Mouse (Mus musculus) monocyte, adult 2 months (primary cell): ENCODE results near the gene Fmnl3.
A peak's percentile ranks its signal among the peaks of the same experiment; 100 is the strongest.

ENCODE experiments used
- DNase-seq, 2 experiments: peaks; one replicate each; pipeline ENCODE4 v3.0.0; 2022; ENCODE audit warnings: low spot score in 2 of 2, low read depth in 1 of 2

The Fmnl3 gene

DNA sequence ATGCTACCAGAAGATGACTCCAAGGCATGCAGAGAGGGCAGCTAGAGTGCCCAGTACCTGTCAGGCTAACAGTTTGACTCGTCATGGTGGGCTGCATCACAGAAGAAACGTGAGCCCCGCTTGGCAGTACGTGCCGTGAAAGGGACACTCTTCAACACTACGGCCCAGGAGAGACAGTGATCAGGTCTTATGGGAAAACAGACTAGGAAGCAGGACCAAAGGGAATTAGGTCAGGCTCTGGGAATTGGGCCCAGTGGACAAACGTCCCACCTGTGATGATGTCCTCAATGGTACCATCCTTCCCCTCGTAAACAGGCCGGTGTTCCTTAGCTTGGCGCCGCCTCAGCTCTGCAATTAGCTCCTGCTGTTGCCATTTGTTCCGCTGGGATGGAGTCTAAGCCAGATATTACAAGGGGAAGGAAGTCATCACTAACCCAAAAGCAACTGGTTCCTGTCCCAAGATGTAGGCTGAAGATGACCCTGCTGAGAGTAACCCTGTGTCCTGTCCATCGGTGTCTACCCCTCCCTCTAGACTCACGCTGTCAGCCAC lies 51.3 kb downstream of the Fmnl3 start:
- no peak for DNase-seq

DNA sequence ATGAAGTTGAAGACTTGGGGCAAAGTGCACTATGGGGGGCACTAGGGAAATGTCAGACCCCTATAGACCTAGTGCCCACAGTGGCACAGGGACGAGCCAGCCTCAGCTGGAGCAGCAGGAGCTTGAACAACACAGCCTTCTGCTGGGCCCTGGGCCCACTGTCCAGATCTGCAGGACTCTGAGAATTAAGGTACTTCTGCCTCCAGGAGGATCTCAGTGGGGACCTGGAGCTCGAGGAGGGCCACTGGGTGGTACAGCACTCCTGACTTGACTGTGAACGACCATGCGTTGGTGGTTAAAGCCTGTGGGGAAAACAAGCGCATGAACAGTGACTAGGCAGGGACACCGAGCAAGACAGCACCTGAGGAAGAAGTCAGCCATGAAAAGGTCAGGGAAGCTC lies 52.2 kb downstream of the Fmnl3 start:
- DNase-seq: no peak

DNA sequence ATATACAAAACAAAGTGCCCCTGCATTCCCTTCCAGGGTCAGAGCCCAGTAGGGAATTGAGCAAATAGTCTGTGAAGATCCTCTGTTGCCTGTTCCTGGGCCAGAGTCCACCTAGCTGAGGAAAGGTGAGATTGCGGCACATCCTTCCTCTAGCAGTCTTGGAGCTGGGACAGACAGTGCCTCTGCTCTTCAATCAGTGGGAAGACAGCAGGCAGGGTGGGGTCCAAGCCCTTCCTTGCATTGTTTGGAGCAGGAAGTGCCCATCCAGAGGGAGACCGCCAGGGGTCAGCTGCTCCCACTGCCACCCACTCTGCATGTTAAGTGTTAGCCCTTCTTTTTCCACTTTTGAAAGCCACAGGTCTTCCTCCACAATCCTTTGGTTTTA lies 53.0 kb downstream of the Fmnl3 start:
- no peak for DNase-seq

DNA sequence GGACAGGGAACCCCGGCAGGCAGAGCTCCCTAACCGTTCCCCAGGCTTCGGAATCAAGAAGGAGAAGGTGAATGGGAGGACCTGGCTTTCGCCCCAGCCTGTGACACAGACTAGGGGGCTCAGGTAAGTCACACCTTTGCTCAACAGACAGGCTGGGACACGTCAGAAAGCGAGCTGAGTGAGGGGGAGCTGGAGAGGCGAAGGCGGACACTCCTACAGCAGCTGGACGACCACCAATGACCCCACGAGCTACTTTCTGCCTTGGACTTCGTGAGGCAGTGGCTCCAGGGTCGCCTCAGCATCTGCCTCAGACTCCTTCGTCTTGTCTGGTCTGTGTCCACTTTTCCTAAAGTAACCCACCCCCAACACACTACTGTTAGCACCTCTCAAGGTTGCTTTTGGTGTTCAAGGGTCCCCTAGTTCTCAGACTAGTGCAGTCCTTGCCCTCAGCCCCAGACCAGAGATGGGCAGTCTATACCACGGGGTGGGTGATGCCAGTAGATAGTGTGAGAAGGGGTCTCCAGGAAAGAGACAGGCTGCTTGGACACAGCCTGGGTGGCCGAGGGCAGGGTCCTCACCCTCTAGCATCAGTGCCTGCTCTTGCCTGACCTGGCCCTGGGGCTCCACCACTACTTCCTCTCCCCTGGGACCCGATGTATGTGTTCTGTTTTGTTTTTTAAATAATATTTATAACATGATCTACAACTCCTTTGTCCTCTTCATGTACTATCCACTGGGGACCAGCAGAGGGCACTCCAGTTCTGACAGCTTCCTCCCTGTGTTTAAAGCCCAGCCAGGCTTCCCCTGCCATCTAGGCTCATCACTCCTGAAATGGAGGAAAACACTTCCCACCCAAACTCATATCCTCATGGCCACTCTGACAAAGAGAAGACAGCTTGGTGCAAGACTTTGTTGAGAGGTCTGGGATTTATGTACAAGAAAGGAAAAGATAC lies 53.7 kb downstream of the Fmnl3 start:
- peak in 1 of 2 experiments; percentile 53 for DNase-seq

DNA sequence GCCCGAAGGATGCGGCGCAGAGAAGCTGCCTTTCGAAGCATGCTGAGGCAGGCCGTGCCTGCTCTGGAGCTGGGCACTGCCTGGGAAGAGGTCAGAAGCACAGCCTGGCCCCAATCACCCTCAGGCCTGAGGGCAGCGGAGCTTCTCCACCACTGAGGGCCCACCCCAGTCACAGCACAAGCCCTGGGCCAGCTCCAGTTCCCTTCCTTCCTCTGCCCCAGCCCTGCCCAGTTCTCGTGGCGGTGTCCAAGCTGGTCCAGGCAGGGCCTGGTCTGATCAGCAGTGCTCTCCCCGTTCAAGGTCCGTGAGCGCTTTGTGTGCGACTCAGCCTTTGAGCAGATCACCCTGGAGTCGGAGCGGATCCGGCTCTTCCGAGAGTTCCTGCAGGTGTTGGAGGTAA lies 55.4 kb downstream of the Fmnl3 start:
- no peak for DNase-seq

DNA sequence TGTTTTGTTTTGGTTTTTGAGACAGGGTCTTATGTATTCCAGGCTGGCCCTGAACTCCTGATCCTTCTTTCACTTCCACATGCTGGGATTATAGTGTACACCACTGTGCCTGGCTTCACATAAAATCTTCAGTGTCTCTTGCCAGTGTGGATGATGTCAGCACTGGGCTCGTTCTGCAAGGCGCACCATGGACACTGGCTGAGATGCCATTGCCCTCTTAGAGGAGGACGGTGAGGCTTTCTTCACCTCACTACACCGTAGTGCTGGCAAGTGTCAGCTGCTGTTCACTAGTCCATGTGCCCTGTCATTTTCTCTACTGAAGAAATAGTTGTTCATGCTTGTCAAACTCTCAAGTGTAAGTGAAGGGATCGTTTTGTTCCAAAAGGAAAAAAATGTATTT lies 59.7 kb downstream of the Fmnl3 start:
- DNase-seq: no peak

DNA sequence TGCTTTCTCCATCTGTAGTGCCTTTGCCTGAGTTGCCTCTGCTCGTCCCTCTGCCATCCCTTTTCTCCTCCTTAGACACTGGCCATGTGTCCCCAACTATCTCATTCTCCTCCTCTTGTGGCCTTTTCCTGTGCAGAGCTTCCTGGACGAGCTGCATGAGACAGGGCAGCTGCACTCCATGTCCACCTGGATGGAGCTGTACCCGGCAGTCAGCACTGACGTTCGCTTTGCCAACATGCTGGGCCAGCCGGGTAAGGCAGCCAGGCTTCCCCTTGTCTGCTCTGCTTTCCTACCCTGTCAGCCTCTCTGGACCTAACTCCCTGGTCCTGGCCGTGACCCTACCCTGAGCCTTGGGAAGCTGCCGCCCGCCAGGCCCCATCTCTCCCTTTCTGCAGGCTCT lies 60.7 kb downstream of the Fmnl3 start:
- DNase-seq: no peak

DNA sequence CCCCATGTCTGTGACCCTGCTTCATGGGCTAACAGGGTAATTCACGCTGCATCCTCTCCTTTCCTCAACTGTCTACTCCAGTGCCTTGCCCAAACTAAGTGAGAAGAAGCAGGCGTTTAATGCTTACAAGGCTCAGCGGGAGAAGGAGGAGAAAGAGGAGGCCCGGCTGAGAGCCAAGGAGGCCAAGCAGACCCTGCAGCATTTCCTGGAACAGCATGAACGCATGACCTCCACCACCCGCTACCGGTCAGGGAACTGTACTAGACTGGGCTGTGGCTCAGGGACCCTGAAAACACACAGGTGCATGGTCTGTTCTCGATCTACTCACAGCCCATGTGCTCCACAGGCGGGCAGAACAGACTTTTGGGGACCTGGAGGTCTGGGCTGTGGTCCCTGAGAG lies 62.8 kb downstream of the Fmnl3 start:
- DNase-seq: no peak

DNA sequence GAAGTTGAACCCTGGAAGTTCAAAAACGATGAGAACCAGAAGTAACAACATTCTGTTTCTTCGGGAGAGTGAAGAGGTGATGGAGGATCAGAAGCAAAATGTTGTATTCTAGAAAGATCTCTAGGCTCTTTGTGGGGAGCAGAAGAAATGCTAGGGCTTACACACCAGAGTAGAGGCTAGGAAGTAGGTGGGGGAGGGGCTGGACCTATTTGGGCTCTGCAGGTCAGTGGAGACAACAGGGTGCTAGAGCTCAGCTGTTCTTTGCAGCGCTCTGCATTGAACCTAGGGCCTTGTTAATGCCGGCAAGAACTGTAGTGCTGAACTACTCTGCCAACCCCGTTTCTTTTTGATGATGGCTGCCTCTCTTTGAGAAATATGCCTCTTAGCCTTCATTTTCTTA lies 74.1 kb downstream of the Fmnl3 start:
- DNase-seq: no peak

DNA sequence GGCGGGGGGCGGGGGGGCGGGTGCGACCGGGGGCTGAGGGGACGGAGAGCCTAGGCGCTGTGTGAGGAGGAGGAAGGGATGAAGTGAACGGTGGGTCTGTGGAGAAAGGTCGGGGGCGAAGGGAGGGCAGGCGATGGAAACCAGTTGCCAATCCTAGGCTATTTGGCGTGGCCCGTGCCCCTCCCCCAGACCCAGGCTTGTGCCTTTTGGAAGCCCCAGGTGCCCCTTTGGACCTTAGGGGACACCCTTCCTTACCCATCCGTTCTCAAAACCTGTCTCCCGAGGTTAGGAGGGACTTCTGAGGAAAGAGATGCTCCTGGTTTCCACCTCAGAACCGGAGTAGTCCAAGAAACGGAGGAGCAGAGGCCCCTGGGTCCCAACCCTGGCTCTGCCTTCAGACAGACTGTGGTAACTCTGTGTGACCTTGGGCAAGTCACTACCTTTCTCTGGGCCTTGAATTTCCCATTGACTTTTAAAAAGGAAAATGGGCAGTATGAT lies 74.7 kb downstream of the Fmnl3 start, which contains the start of gene Fam186b:
Gene Fam186b (minus strand): TSS at position 405 of the 498 bp plus-strand sequence.
- no peak for DNase-seq

DNA sequence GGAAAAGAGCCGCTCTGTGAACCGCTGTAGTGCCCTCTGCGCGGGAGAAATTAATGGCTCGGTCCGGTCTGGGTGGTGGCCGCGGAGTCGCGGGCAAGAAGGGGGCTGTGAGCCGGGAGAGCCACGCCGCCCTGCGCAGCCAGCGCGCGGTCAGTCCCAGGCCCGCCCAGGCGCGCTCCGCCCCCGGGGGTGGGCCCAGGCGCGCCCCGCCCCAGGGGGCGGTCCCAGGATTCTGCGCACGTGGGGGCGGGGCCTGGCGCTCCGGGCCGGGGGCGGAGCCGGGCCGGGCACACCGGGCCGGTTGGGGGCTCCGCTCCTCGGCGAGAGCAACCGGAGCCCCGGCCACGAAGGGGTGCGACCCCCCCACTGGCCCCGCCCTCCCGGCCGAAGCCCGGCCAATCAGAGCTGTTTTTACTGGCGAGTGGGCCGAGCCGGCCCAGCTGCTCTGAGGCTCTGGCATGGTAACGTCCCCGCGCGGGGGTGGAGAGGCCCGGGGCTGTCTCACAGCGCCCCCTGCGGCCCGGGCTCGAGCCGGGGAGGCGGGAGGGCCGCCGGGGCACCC lies 75.4 kb downstream of the Fmnl3 start, which contains the start of gene Prpf40b:
Gene Prpf40b (plus strand): TSS at position 275 of the 562 bp plus-strand sequence.
- peak; percentile 45 to 72 for DNase-seq

DNA sequence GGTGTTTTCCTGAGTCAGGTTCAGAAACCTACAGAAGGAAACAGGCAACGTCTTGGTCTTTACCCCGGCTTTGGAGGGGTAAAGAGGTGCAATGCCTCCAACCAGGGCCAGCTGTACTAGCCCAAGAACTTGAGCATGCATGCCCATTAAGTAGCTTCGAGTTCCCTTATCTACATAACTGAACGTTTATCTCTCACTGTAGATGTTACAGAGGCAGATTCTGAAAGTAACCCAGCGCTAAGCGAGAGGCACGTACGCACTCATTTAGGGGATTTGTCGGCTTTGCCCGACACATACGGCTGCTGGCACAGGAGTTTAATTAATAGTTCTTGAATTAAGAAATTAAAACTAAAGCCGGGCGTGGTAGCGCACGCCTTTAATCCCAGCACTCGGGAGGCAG lies 76.0 kb downstream of the Fmnl3 start:
- DNase-seq: no peak

DNA sequence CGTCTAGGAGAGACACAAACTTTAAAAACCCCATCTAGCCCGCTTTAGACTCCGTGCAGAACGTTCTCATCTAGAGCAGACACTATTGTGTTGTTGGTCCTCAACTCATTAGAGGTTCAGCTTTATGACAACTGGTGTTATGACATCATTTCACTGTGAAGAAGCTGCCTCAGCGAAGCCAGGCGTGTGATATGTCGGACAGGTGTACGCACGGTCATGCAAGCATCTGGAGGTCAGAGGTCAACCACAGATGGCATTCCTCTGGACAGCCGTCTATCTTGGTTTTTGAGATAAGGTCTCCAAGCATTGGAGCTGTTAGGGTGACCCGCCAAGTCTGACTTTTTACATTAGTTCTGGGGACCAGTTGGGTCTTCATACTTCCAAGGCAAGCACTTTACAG lies 79.7 kb downstream of the Fmnl3 start:
- no peak for DNase-seq

DNA sequence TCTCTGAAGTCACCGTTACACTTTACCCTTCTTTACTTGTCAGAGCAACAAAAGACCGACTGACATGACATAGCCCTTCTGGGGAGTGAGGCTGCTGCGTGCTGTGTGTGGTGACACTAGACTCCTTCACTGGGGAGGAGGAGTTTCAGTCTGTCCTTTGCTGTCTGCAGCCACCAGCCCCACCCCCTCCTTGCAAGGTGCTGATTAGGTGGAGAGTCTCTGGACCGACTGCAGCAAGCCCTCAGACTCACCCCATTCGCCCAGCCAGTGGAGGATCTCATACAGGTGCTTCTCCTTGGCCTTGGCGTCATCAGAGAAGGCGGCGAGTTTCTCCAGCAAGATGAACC lies 85.1 kb downstream of the Fmnl3 start:
- DNase-seq: no peak

DNA sequence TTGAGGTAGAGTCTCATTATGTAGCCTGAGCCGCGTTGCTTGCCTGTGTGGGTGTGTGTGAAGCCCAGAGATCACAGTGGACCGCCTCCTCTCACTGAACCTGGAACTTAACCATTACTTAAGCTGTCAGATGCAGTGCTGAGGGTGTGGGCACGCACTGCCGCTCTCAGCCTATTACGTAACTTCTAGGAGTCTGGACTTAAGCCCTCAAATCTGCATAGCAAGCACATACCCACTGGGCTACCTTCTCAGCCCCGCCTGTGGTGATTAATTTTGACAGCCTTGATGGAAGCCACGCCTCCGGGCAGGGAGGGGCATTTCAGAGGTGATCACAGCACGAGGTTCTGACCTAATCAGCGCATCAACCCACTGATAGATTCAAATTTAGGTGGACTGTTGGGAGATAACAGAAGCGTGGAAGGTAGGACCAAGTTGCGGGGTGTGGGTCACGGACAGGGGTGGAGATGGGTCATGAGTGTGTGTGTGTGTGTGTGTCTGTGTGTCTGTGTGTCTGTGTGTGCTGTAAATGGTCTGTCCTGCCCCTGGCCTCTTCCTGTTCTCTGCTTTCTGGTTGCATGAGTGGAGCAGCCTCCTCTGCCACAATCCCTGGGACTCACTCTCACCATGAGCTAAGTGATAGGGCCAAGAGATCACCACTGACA lies 85.6 kb downstream of the Fmnl3 start:
- DNase-seq: no peak

DNA sequence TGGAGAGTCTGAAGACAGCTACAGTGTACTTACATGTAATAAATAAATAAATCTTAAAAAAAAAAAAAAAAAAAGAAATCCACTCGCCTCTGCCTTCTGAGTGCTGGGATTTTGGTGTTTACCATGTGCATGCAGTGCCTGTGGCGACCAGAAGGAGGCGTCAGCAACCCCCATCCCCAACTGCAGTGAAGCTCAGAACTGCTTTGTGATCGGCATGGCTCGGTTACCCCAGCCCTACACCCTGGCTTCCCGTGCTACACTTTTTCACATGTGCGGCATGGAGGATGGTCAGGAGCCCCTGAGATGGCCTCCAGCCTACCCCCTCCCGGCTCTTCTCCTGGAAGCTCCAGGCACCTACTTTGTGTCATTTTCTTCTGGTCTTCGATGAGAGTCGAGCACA lies 86.8 kb downstream of the Fmnl3 start:
- no peak for DNase-seq

DNA sequence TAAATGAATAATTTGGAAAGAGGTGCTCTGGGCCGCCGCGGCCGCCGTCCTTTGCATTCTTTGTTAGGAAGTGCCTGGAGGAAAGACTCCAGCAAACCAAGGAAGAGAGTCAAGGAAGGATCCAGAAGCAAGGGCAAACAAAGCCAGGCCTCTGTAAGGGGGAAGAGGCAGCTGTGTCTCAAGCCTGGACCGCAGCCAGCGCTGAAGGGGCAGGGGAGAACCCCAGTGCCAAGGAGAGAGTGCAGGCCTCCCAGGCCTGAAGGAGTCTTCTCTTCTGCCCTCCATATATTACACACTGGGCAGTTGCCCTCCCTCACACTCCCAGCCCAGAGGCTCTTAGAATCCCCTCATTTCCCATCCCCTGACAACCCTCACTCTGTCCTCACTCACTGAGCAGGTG lies 92.0 kb downstream of the Fmnl3 start:
- no peak for DNase-seq

DNA sequence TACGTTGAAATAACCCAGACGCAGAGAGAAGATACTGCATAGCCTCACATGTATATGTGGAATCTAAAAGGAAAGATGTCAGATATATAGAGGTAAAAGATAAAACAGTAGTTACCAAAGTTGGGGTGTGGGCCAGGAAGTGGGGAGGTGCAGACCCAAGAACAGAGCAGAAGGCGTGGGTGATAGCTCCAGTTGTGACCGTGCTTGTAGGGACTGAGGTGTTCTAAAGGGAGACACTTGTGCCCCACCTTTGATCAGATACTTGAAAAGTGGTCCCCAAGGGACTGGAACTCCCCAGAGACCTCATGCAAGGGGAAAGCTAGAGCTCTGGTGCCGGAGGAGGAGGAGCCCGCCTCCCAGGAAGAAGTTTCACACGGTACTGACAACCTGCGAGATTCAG lies 94.2 kb downstream of the Fmnl3 start:
- DNase-seq: no peak
